Mouse (Mus musculus): ENCODE measurements around the gene Rpl36. TPM values are rescaled to one million over a fixed set of nuclear protein-coding genes. Genes with fewer than 3 reads are reported as not detected.

The Rpl36 gene
- polyA plus RNA-seq, 1 experiment from 2014 or later, result 789 TPM

DNA sequence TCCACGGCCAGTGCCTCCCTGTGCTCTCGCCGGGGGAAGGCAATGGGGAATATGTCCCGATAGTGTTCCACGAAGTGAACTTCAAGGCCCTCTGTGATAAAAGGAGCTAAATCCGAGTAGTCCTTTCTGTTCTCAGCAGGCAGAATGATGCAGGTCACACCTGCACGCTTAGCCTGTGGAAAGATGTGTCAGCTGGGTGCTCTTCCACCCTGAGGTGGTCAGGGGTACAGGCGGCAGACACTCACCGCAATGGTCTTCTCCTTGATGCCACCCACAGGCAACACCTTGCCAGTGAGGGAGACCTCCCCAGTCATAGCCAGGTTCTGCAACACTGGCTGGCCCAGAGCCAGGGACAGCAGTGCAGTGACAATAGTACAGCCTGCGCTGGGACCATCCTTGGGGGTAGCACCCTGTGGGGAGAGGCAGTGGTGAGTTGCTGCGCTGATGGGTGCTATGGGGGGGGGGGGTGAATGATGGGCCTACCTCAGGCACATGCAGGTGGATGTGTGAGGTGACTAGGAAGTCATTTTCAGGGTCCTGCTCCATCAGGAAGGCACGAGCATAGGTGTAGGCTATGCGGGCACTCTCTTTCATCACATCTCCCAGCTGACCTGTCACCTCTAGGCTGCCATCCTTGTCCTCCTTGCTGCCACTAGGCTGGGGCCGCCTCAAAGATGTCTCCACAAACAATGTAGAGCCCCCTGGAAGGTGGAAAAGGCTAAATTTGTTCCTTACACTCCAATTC is 1.3 kb downstream of the Rpl36 start:
- H3K9ac ChIP-seq (ENCODE audit: low read depth, low read length), result peak overlapping the region; percentile 77
- 31% methylated on average over 14 of the region's 14 CpGs for WGBS
- H3K27ac ChIP-seq (ENCODE audit: low read length), result no peak overlapping the region
- H3K4me2 ChIP-seq (ENCODE audit: low read length), result peak overlapping the region; percentile 83
- ATAC-seq, result no peak
- no peaks in the 10 kb centered on the region for H3K27me3 ChIP-seq (ENCODE audit: control insufficient read depth, insufficient read depth, low read depth, low read length)
- H3K36me3 ChIP-seq (ENCODE audit: control insufficient read depth, insufficient read depth, low read length), result peaks cover 24% of the 10 kb centered on the region
- peak overlapping the region; percentile 64 for H3K4me3 ChIP-seq (ENCODE audit: low read depth, low read length)
- H3K4me1 ChIP-seq (ENCODE audit: control insufficient read depth, insufficient read depth, low read length), result peaks cover 15% of the 10 kb centered on the region
- H3K9me3 ChIP-seq (replicated peaks; ENCODE audit: control insufficient read depth, low read length, poor library complexity, severe bottlenecking), result no peaks in the 10 kb centered on the region

GRCm38 (mm10) chr17:56615136-56615784 is 2.0 kb downstream of the Rpl36 start:
- Histone ChIP-seq H3K27me3 (ENCODE audit: control insufficient read depth, insufficient read depth, low read depth, low read length) (no peaks in the 10 kb centered on the region), H3K4me3 (ENCODE audit: low read depth, low read length) (no peak overlapping the region), H3K9me3 (replicated peaks; ENCODE audit: control insufficient read depth, low read length, poor library complexity, severe bottlenecking) (no peaks in the 10 kb centered on the region), H3K4me1 (ENCODE audit: control insufficient read depth, insufficient read depth, low read length) (peaks cover 14% of the 10 kb centered on the region), H3K9ac (ENCODE audit: low read depth, low read length) (peak overlapping the region; percentile 77; the same call in 1 of the 2 replicates), H3K4me2 (ENCODE audit: low read length) (no peak overlapping the region), H3K27ac (ENCODE audit: low read length) (no peak overlapping the region), H3K36me3 (ENCODE audit: control insufficient read depth, insufficient read depth, low read length) (peaks cover 31% of the 10 kb centered on the region)
- WGBS, result 91% methylated on average over 11 of the region's 11 CpGs
- ATAC-seq, result no peak

DNA sequence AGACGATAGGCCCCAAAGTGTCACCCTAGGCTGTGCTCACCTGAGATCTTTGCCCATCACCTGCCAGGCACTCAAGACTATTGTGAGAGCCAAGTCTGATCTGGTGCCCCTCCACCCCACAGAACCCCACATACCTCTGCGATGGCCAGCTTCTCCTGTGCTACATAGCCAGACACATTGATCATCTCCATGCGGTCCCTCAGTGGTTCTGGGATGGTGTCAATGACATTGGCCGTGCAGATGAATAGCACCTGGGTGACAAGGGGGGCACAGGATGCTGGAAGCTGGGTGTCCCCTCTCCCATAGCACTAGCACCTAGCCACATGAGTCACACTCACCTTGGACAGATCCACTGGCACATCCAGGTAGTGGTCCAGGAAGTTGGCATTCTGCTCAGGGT is 2.6 kb downstream of the Rpl36 start:
- ATAC-seq, result no peak
- Histone ChIP-seq H3K36me3 (ENCODE audit: control insufficient read depth, insufficient read depth, low read length) (peaks cover 36% of the 10 kb centered on the region), H3K4me2 (ENCODE audit: low read length) (no peak overlapping the region), H3K9ac (ENCODE audit: low read depth, low read length) (no peak overlapping the region), H3K4me3 (ENCODE audit: low read depth, low read length) (no peak overlapping the region), H3K9me3 (replicated peaks; ENCODE audit: control insufficient read depth, low read length, poor library complexity, severe bottlenecking) (no peaks in the 10 kb centered on the region), H3K4me1 (ENCODE audit: control insufficient read depth, insufficient read depth, low read length) (peaks cover 10% of the 10 kb centered on the region), H3K27me3 (ENCODE audit: control insufficient read depth, insufficient read depth, low read depth, low read length) (no peaks in the 10 kb centered on the region), H3K27ac (ENCODE audit: low read length) (no peak overlapping the region)
- 91% methylated on average over 4 of the region's 4 CpGs for WGBS

DNA sequence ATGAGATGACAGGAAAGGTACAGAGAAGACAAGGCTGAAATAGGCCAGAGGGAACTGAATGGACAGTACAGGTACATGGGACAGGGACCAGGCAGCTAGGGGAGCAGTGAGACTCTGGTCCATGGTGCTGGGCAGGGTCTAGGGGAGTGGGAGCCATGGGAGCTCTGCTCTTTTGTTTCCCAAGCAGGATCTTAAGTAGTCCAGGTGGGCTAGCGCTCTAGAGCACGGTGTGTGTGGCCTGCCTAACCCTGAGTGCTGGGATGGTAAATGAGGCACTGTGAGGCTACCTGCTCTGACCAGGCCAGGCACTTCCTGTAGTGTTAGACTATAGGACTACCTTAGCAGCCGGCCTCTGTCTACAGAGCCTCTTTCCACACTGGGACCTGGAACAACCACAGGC is 3.5 kb downstream of the Rpl36 start:
- ATAC-seq, result no peak
- Histone ChIP-seq H3K9me3 (replicated peaks; ENCODE audit: control insufficient read depth, low read length, poor library complexity, severe bottlenecking) (no peaks in the 10 kb centered on the region), H3K4me2 (ENCODE audit: low read length) (no peak overlapping the region), H3K4me1 (ENCODE audit: control insufficient read depth, insufficient read depth, low read length) (peaks cover 10% of the 10 kb centered on the region), H3K27ac (ENCODE audit: low read length) (no peak overlapping the region), H3K4me3 (ENCODE audit: low read depth, low read length) (no peak overlapping the region), H3K36me3 (ENCODE audit: control insufficient read depth, insufficient read depth, low read length) (peaks cover 42% of the 10 kb centered on the region), H3K27me3 (ENCODE audit: control insufficient read depth, insufficient read depth, low read depth, low read length) (no peaks in the 10 kb centered on the region), H3K9ac (ENCODE audit: low read depth, low read length) (no peak overlapping the region)
- 82% methylated on average over 3 of the region's 3 CpGs for WGBS

GRCm38 (mm10) chr17:56617628-56618027 is 4.4 kb downstream of the Rpl36 start:
- H3K9ac ChIP-seq (ENCODE audit: low read depth, low read length), result no peak overlapping the region
- no peak overlapping the region for H3K27ac ChIP-seq (ENCODE audit: low read length)
- peaks cover 49% of the 10 kb centered on the region for H3K36me3 ChIP-seq (ENCODE audit: control insufficient read depth, insufficient read depth, low read length)
- WGBS, result 92% methylated on average over 8 of the region's 8 CpGs
- H3K9me3 ChIP-seq (replicated peaks; ENCODE audit: control insufficient read depth, low read length, poor library complexity, severe bottlenecking), result no peaks in the 10 kb centered on the region
- no peak overlapping the region for H3K4me3 ChIP-seq (ENCODE audit: low read depth, low read length)
- no peak for ATAC-seq
- H3K4me2 ChIP-seq (ENCODE audit: low read length), result no peak overlapping the region
- no peaks in the 10 kb centered on the region for H3K27me3 ChIP-seq (ENCODE audit: control insufficient read depth, insufficient read depth, low read depth, low read length)
- peaks cover 10% of the 10 kb centered on the region for H3K4me1 ChIP-seq (ENCODE audit: control insufficient read depth, insufficient read depth, low read length)

DNA sequence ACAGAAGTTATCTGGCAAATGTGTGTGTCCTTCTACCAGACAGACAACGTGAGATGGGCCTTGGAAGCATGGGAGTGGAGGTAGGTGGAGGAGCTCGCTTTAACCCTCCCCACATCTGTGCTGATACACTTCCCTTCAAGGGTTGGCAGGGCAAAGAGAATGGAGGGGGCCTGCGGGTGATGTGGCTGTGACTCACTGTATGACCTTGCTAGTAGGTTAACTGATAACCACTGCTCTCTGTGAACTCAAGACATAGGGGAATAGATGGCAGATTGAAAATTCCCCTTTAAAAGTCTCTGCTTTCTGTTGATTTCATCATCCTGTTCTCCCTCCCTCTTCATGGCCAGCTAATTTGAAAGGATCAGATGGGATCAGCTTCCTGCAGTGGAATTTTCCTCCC is 12.3 kb downstream of the Rpl36 start:
- Histone ChIP-seq H3K27me3 (ENCODE audit: control insufficient read depth, insufficient read depth, low read depth, low read length) (no peaks in the 10 kb centered on the region), H3K9ac (ENCODE audit: low read depth, low read length) (no peak overlapping the region), H3K36me3 (ENCODE audit: control insufficient read depth, insufficient read depth, low read length) (peaks cover 16% of the 10 kb centered on the region), H3K4me1 (ENCODE audit: control insufficient read depth, insufficient read depth, low read length) (peaks cover 19% of the 10 kb centered on the region), H3K4me3 (ENCODE audit: low read depth, low read length) (no peak overlapping the region), H3K27ac (ENCODE audit: low read length) (no peak overlapping the region), H3K4me2 (ENCODE audit: low read length) (peak overlapping the region; percentile 87), H3K9me3 (replicated peaks; ENCODE audit: control insufficient read depth, low read length, poor library complexity, severe bottlenecking) (no peaks in the 10 kb centered on the region)
- 78% methylated on average over 3 of the region's 3 CpGs for WGBS
- no peak for ATAC-seq

GRCm38 (mm10) chr17:56626260-56626659 is 13.0 kb downstream of the Rpl36 start:
- Histone ChIP-seq H3K36me3 (ENCODE audit: control insufficient read depth, insufficient read depth, low read length) (peaks cover 10% of the 10 kb centered on the region), H3K9me3 (replicated peaks; ENCODE audit: control insufficient read depth, low read length, poor library complexity, severe bottlenecking) (no peaks in the 10 kb centered on the region), H3K27me3 (ENCODE audit: control insufficient read depth, insufficient read depth, low read depth, low read length) (no peaks in the 10 kb centered on the region), H3K4me2 (ENCODE audit: low read length) (peak overlapping the region; percentile 87), H3K9ac (ENCODE audit: low read depth, low read length) (peak overlapping the region; percentile 87), H3K4me3 (ENCODE audit: low read depth, low read length) (peak overlapping the region; percentile 82), H3K4me1 (ENCODE audit: control insufficient read depth, insufficient read depth, low read length) (peaks cover 19% of the 10 kb centered on the region), H3K27ac (ENCODE audit: low read length) (peak overlapping the region; percentile 81)
- 1% methylated on average over 32 of the region's 32 CpGs for WGBS
- no peak; the same call in 1 of the 2 replicates for ATAC-seq

DNA sequence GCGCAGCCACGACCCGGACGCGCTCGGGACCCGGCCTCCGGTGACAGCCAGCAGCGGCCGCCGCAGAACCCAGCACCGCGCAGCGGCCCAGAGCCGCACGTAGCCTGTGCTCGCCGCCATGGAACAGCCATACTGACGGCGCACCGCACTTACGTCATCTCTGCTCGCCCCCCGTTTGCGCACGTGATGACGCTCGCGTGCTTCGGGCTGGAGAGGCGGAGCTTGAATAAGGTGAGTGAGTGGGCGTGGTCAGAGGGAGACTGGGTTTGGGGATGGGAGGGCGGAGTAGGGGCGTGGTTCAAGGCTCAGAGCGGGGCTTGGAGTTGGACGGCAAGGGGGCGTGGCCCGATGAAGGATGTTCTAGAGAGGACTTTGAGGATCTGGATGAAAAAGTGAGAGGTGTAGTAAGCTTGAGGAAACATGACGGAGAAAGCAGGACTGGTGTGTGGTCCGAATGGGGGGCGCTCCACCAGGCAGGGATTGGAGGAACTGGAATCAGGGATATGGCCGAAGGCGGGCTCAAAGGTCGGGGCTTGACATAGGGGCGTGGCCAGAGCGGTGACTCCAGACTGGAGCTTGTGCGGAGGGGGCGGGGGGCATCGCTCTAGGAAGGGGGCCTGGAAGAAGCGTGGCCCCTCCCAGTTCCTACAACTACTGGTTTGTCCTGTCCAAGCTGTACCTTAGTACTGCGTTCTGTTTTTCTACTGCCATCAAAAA is 13.7 kb downstream of the Rpl36 start, which contains the start of gene Lonp1:
Lonp1 (minus strand) TSS at position 134 of the 717 bp plus-strand sequence.
- under 1% methylated on average over 48 of the region's 51 CpGs for WGBS
- H3K4me2 ChIP-seq (ENCODE audit: low read length), result peak within 1 kb of the TSS; percentile 87
- no peaks in the 10 kb centered on the region for H3K27me3 ChIP-seq (ENCODE audit: control insufficient read depth, insufficient read depth, low read depth, low read length)
- peak within 1 kb of the TSS; percentile 82 for H3K4me3 ChIP-seq (ENCODE audit: low read depth, low read length)
- H3K9me3 ChIP-seq (replicated peaks; ENCODE audit: control insufficient read depth, low read length, poor library complexity, severe bottlenecking), result no peaks in the 10 kb centered on the region
- H3K36me3 ChIP-seq (ENCODE audit: control insufficient read depth, insufficient read depth, low read length), result peaks cover 5% of the 10 kb centered on the region; the same call in 1 of the 2 replicates
- peak within 1 kb of the TSS; percentile 81 for H3K27ac ChIP-seq (ENCODE audit: low read length)
- ATAC-seq, result peak; percentile 87
- peak within 1 kb of the TSS; percentile 87 for H3K9ac ChIP-seq (ENCODE audit: low read depth, low read length)
- H3K4me1 ChIP-seq (ENCODE audit: control insufficient read depth, insufficient read depth, low read length), result peaks cover 19% of the 10 kb centered on the region

Data from midbrain, embryonic 16.5 days (tissue).